Mouse (Mus musculus) stomach, embryonic 15.5 days (tissue): ENCODE measurements at regions not wholly inside any gene's neighbourhood (a gene's known extent, or its start where the extent isn't known, plus 50 kb on each side); places are given as distances from the start of the nearest gene placed in this dataset.

ENCODE experiments used
- ATAC-seq: fragments of 200-750 bp; cut with Nextera tagmentation; 2 replicates; pipeline ENCODE4 v1.8.0; 2017; ENCODE audit warnings: low read depth, moderate number of reproducible peaks, moderate TSS enrichment; ENCODE audit not compliant: insufficient read depth, low FRiP score
- H3K27ac ChIP-seq: fragments of 300-500 bp; sonication (generic); 2 replicates; pipeline ENCODE4 v1.5.1; 2015; ENCODE audit warnings: mild to moderate bottlenecking, inconsistent platforms
- H3K27me3 ChIP-seq: fragments of 300-500 bp; sonication (generic); replicated peaks from 2 replicates; pipeline ENCODE4 v1.6.1; 2015; ENCODE audit warnings: inconsistent platforms
- H3K36me3 ChIP-seq: fragments of 300-500 bp; sonication (generic); 2 replicates; pipeline ENCODE4 v1.6.1; 2015; ENCODE audit warnings: inconsistent platforms
- H3K4me1 ChIP-seq: fragments of 300-500 bp; sonication (generic); 2 replicates; pipeline ENCODE4 v1.6.1; 2015; ENCODE audit warnings: inconsistent platforms
- H3K4me2 ChIP-seq: fragments of 300-500 bp; sonication (generic); 2 replicates; pipeline ENCODE4 v1.6.1; 2015; ENCODE audit warnings: mild to moderate bottlenecking, inconsistent platforms
- H3K4me3 ChIP-seq: fragments of 300-500 bp; sonication (generic); replicated peaks from 2 replicates; pipeline ENCODE4 v1.5.1; 2015; ENCODE audit warnings: inconsistent platforms
- H3K9ac ChIP-seq: fragments of 300-500 bp; sonication (generic); 2 replicates; pipeline ENCODE4 v1.6.1; 2015; ENCODE audit warnings: inconsistent platforms
- H3K9me3 ChIP-seq: fragments of 300-500 bp; sonication (generic); 2 replicates; pipeline ENCODE4 v1.6.1; 2016; ENCODE audit warnings: inconsistent platforms
- WGBS: fragments of 180-500 bp; shearing (Covaris S2); methylation state at CpG from one replicate; pipeline ENCODE4 v1.1.7; 2015; 5-methylcytosine and 5-hydroxymethylcytosine counted together

- peak; percentile 77; the same call in 1 of the 2 replicates for ATAC-seq
- Histone ChIP-seq H3K36me3 (no peaks in the 10 kb centered on the region), H3K27ac (no peak overlapping the region), H3K27me3 (no peaks in the 10 kb centered on the region), H3K4me2 (no peak overlapping the region), H3K4me1 (no peaks in the 10 kb centered on the region), H3K9ac (no peak overlapping the region), H3K4me3 (no peak overlapping the region), H3K9me3 (no peaks in the 10 kb centered on the region)
- 51% methylated on average over 1 of the region's 1 CpGs for WGBS
Observed at GRCm38 (mm10) chr4:98189894-98190293, 193.2 kb downstream of the Tm2d1 start.

GRCm38 (mm10) chr4:98188944-98189343 is 194.2 kb downstream of the Tm2d1 start:
- Histone ChIP-seq H3K4me3 (no peak overlapping the region), H3K27ac (no peak overlapping the region), H3K4me2 (no peak overlapping the region), H3K9me3 (no peaks in the 10 kb centered on the region), H3K4me1 (no peaks in the 10 kb centered on the region), H3K36me3 (no peaks in the 10 kb centered on the region), H3K27me3 (no peaks in the 10 kb centered on the region), H3K9ac (no peak overlapping the region)
- WGBS, result 78% methylated on average over 7 of the region's 7 CpGs
- ATAC-seq, result no peak

- no peak overlapping the region for H3K9ac ChIP-seq
- no peaks in the 10 kb centered on the region for H3K4me1 ChIP-seq
- no peak overlapping the region for H3K4me3 ChIP-seq
- no peaks in the 10 kb centered on the region for H3K36me3 ChIP-seq
- H3K9me3 ChIP-seq, result no peaks in the 10 kb centered on the region
- no peaks in the 10 kb centered on the region for H3K27me3 ChIP-seq
- WGBS, result 87% methylated on average over 2 of the region's 2 CpGs
- H3K27ac ChIP-seq, result no peak overlapping the region
- H3K4me2 ChIP-seq, result no peak overlapping the region
- peak; percentile 66; the same call in 1 of the 2 replicates for ATAC-seq
Observed at GRCm38 (mm10) chr4:98187038-98187437, 196.1 kb downstream of the Tm2d1 start.

- H3K27ac ChIP-seq, result peak overlapping the region; percentile 64
- WGBS, result 26% methylated on average over 4 of the region's 4 CpGs
- no peaks in the 10 kb centered on the region for H3K27me3 ChIP-seq
- no peak overlapping the region for H3K9ac ChIP-seq
- no peak overlapping the region for H3K4me3 ChIP-seq
- H3K9me3 ChIP-seq, result no peaks in the 10 kb centered on the region
- H3K4me1 ChIP-seq, result 0 out of 2 replicates have a peak, but pooled peaks cover 5% of the 10 kb centered on the region
- no peaks in the 10 kb centered on the region for H3K36me3 ChIP-seq
- no peak; the same call in 1 of the 2 replicates for ATAC-seq
- no peak overlapping the region for H3K4me2 ChIP-seq
Observed at GRCm38 (mm10) chr4:98182053-98182355, 201.1 kb downstream of the Tm2d1 start.

- no peak overlapping the region for H3K9ac ChIP-seq
- H3K4me2 ChIP-seq, result no peak overlapping the region
- peak overlapping the region; percentile 64; the same call in 1 of the 2 replicates for H3K27ac ChIP-seq
- H3K9me3 ChIP-seq, result no peaks in the 10 kb centered on the region
- no peak overlapping the region for H3K4me3 ChIP-seq
- H3K27me3 ChIP-seq, result no peaks in the 10 kb centered on the region
- H3K4me1 ChIP-seq, result 0 out of 2 replicates have a peak, but pooled peaks cover 5% of the 10 kb centered on the region
- 56% methylated on average over 12 of the region's 12 CpGs for WGBS
- ATAC-seq, result no peak
- H3K36me3 ChIP-seq, result no peaks in the 10 kb centered on the region
Observed at GRCm38 (mm10) chr4:98181185-98182052, 201.7 kb downstream of the Tm2d1 start.

GRCm38 (mm10) chr4:98180336-98180735 is 202.8 kb downstream of the Tm2d1 start:
- H3K9me3 ChIP-seq, result no peaks in the 10 kb centered on the region
- no peak for ATAC-seq
- 39% methylated on average over 10 of the region's 10 CpGs for WGBS

More at GRCm38 (mm10) chr4:98180336-98180735, 202.8 kb downstream of the Tm2d1 start:
- no peak overlapping the region for H3K4me2 ChIP-seq
- no peak overlapping the region for H3K9ac ChIP-seq
- 0 out of 2 replicates have a peak, but pooled peaks cover 5% of the 10 kb centered on the region for H3K4me1 ChIP-seq
- H3K36me3 ChIP-seq, result no peaks in the 10 kb centered on the region
- no peak overlapping the region for H3K27ac ChIP-seq
- no peaks in the 10 kb centered on the region for H3K27me3 ChIP-seq
- no peak overlapping the region for H3K4me3 ChIP-seq
